ENCODE assay signal across 8 mouse cellular contexts in genomic region chr6:89360709-89361417, GRCm38 (mm10). TPM values are rescaled to one million over a fixed set of nuclear protein-coding genes. Genes with fewer than 3 reads are reported as not detected.
DNase-seq lines count a peak whose midpoint lies in the region; ATAC-seq and TF ChIP-seq lines count a peak whose summit lies in the region.

No protein-coding gene starts in this region.

- no peaks in the 10 kb centered on the region for H3K9me3 ChIP-seq in heart, embryonic 10.5 days
- H3K9me3 ChIP-seq in ES-E14 (ENCODE audit: control insufficient read depth, insufficient read depth, low read depth, low read length), result no peaks in the 10 kb centered on the region
- no peaks in the 10 kb centered on the region for H3K9me3 ChIP-seq in heart, postnatal 0 days (replicated peaks; ENCODE audit: control insufficient read depth, low read length)
- no peaks in the 10 kb centered on the region for H3K9me3 ChIP-seq in midbrain, embryonic 12.5 days

- peaks cover 35% of the 10 kb centered on the region for H3K4me1 ChIP-seq in heart, embryonic 10.5 days
- H3K4me1 ChIP-seq in ES-E14 (ENCODE audit: control insufficient read depth in 2 of 2, insufficient read depth in 2 of 2, low read length in 2 of 2, poor library complexity in 1 of 2), result peaks cover 0 to 25% of the 10 kb centered on the region in 2 experiments; a peak in 1 of 4 replicates
- peaks cover 21% of the 10 kb centered on the region for H3K4me1 ChIP-seq in heart, postnatal 0 days (ENCODE audit: control insufficient read depth, insufficient read depth)
- peaks cover 66% of the 10 kb centered on the region for H3K4me1 ChIP-seq in midbrain, embryonic 12.5 days

- intact Hi-C loops in heart, postnatal 36 days (cut with DNase I), result loop anchor here (5.0 kb wide), 3 partner anchors 91 to 434 kb away; partner anchors contain the start of gene Chchd6
- intact Hi-C loops in gastrocnemius, postnatal 36 days (cut with DNase I), result loop anchor here (5.0 kb wide), 4 partner anchors 34 to 429 kb away; no protein-coding TSS in a partner anchor

- DNase-seq in heart, embryonic 10.5 days (ENCODE audit: low spot score), result no peak
- DNase-seq in heart, postnatal 36 days, result no peak
- DNase-seq in ES-E14 (ENCODE audit: low read depth, low spot score), result no peak
- no peak for DNase-seq in heart, postnatal 0 days (ENCODE audit: low spot score)
- no peak for DNase-seq in frontal cortex, adult 2 months (ENCODE audit: extremely low spot score in 1 of 2, low spot score in 1 of 2)
- no peak for DNase-seq in gastrocnemius, postnatal 36 days
- DNase-seq in gastrocnemius, postnatal 10 days, result no peak

- H3K4me3 ChIP-seq in heart, embryonic 10.5 days, result peak overlapping the region; percentile 84
- H3K4me3 ChIP-seq in ES-E14 (ENCODE audit: insufficient read depth in 1 of 2, low read depth in 1 of 2, low read length in 2 of 2, poor library complexity in 1 of 2, severe bottlenecking in 1 of 2), result peak overlapping the region; percentile 93 to 97
- peak overlapping the region; percentile 86 for H3K4me3 ChIP-seq in heart, postnatal 0 days (ENCODE audit: low read depth, low read length)
- H3K4me3 ChIP-seq in midbrain, embryonic 12.5 days, result peak overlapping the region; percentile 99

- H3K4me2 ChIP-seq in heart, postnatal 0 days (ENCODE audit: low read depth, low read length), result peak overlapping the region; percentile 88
- H3K4me2 ChIP-seq in midbrain, embryonic 12.5 days (replicated peaks), result peak overlapping the region; percentile 68

- in situ Hi-C loops in ES-E14 (cut with MboI; ENCODE audit: low sequenced_read_pairs in 2 of 2, unreplicated experiment in 2 of 2), result no loop called here

- TF ChIP-seq EP300 in heart, postnatal 0 days (IDR thresholded peaks at IDR 0.05; ENCODE audit: low read depth), result no peak

- peak overlapping the region; percentile 94 for H3K9ac ChIP-seq in ES-E14 (ENCODE audit: insufficient read depth, low read depth, low read length, poor library complexity, severe bottlenecking)
- H3K9ac ChIP-seq in heart, postnatal 0 days (replicated peaks; ENCODE audit: low read depth, low read length), result peak overlapping the region; percentile 89
- H3K9ac ChIP-seq in midbrain, embryonic 12.5 days (replicated peaks), result peak overlapping the region; percentile 99

- peaks cover 17% of the 10 kb centered on the region for H3K27me3 ChIP-seq in heart, embryonic 10.5 days (ENCODE audit: insufficient read depth, poor library complexity, severe bottlenecking)
- H3K27me3 ChIP-seq in heart, postnatal 0 days (ENCODE audit: control insufficient read depth, insufficient read depth, low read length), result 0 out of 2 replicates have a peak, but pooled peaks cover 8% of the 10 kb centered on the region
- peaks cover 21% of the 10 kb centered on the region for H3K27me3 ChIP-seq in midbrain, embryonic 12.5 days

- no peak for ATAC-seq in heart, postnatal 0 days (ENCODE audit: insufficient read depth, low read depth)
- no peak for ATAC-seq in midbrain, embryonic 12.5 days (ENCODE audit: low FRiP score, low read depth)

- no peak for TF ChIP-seq CTCF in heart, postnatal 0 days (IDR thresholded peaks at IDR 0.05; ENCODE audit: low read depth)

- WGBS in heart, embryonic 10.5 days, result 57% methylated on average over 8 of the region's 8 CpGs
- 61% methylated on average over 8 of the region's 8 CpGs for WGBS in heart, postnatal 0 days
- 40% methylated on average over 8 of the region's 8 CpGs for WGBS in midbrain, embryonic 12.5 days

- peak overlapping the region; percentile 95 for H3K27ac ChIP-seq in heart, embryonic 10.5 days
- H3K27ac ChIP-seq in ES-E14 (ENCODE audit: insufficient read depth, low read depth, low read length, poor library complexity, severe bottlenecking), result no peak overlapping the region
- no peak overlapping the region for H3K27ac ChIP-seq in heart, postnatal 0 days (ENCODE audit: low read depth)
- H3K27ac ChIP-seq in midbrain, embryonic 12.5 days (replicated peaks), result peak overlapping the region; percentile 79; the same call in 1 of the 2 replicates

- peaks cover 15% of the 10 kb centered on the region; the same call in 1 of the 2 replicates for H3K36me3 ChIP-seq in heart, embryonic 10.5 days
- H3K36me3 ChIP-seq in ES-E14 (ENCODE audit: control insufficient read depth, insufficient read depth, low read length, poor library complexity, severe bottlenecking), result peaks cover 5% of the 10 kb centered on the region; the same call in 1 of the 2 replicates
- H3K36me3 ChIP-seq in heart, postnatal 0 days (replicated peaks; ENCODE audit: control insufficient read depth, insufficient read depth, low read length), result peaks cover 7% of the 10 kb centered on the region; the same call in 1 of the 2 replicates
- H3K36me3 ChIP-seq in midbrain, embryonic 12.5 days, result peaks cover 18% of the 10 kb centered on the region

TF ChIP-seq in ES-E14, 5 proteins besides CTCF, POLR2A, EP300 and RAD21:
- no peak for TF ChIP-seq HCFC1 (IDR thresholded peaks at IDR 0.05; ENCODE audit: borderline replicate concordance, insufficient read depth, low read length)
- TF ChIP-seq ZNF384 (IDR thresholded peaks at IDR 0.05; ENCODE audit: low read depth, low read length), result no peak
- TF ChIP-seq CHD2 (IDR thresholded peaks at IDR 0.05; ENCODE audit: low read depth, low read length), result no peak
- no peak for TF ChIP-seq MAFK (IDR thresholded peaks at IDR 0.05; ENCODE audit: insufficient read depth, low read depth, low read length)

RNA-seq across cellular contexts. Expression of gene Plxna1, which starts 1.6 kb away (rescaled TPM):
- polyA plus RNA-seq in heart, embryonic 10.5 days (2016; fragmentation: Nextera tagmentation; extraction: Ambion mirVana), result 11.3 and 14.3 TPM in 2 replicates
- 10 to 100 TPM; 18.9 to 21.9 TPM for total RNA-seq in heart, postnatal 36 days (2021)
- total RNA-seq in ES-E14 (2012; rRNA removed), result 94.0 and 127 TPM in 2 replicates
- total RNA-seq in heart, postnatal 0 days (2014; rRNA removed; ENCODE audit: low replicate concordance), result 30.4 and 133 TPM in 2 replicates
- polyA plus RNA-seq in heart, postnatal 0 days (2015; fragmentation: Nextera tagmentation; extraction: Ambion mirVana), result 7.8 and 8.1 TPM in 2 replicates
- polyA plus RNA-seq in midbrain, embryonic 12.5 days (2016; fragmentation: Nextera tagmentation; extraction: Ambion mirVana), result 56.5 and 67.4 TPM in 2 replicates
- 30.0 and 36.6 TPM in 2 replicates for polyA plus RNA-seq in frontal cortex, adult 2 months (2012; rRNA removed)
- total RNA-seq in gastrocnemius, postnatal 36 days (2021), result 10 to 100 TPM; 11.1 to 18.1 TPM
- 10 to 100 TPM; 44.1 to 54.4 TPM for total RNA-seq in gastrocnemius, postnatal 10 days (2021)

Comparison
In these comparisons a context has a peak if more than half of its experiments do, and no peak if none do; other contexts are left out.
1. H3K27ac ChIP-seq: peak in heart, embryonic 10.5 days (single experiment) and midbrain, embryonic 12.5 days (single experiment); none in ES-E14 (single experiment) and heart, postnatal 0 days (single experiment).
2. Peak in every context shown above with its lines, with median percentiles within 50 percentile points of each other: H3K4me3 ChIP-seq and H3K9ac ChIP-seq.